Mouse (Mus musculus): ENCODE data around the gene Cntnap1. TPM values are rescaled to one million over a fixed set of nuclear protein-coding genes. Genes with fewer than 3 reads are reported as not detected.

The Cntnap1 gene
- polyA plus RNA-seq, 1 experiment: 89.5 TPM

- H3K4me1 ChIP-seq (ENCODE audit: control insufficient read depth, insufficient read depth, low read length): 0 out of 2 replicates have a peak, but pooled peaks cover 2% of the 10 kb centered on the region
- TF ChIP-seq CTCF (IDR thresholded peaks at IDR 0.05; ENCODE audit: extremely low read depth, insufficient read depth, low read length) (no peak), POLR2A (IDR thresholded peaks at IDR 0.05; ENCODE audit: extremely low read depth, insufficient read depth, low read length) (no peak)
- no peak overlapping the region for H3K4me3 ChIP-seq (ENCODE audit: insufficient read depth, low read length)
- no peak overlapping the region for H3K27ac ChIP-seq (ENCODE audit: insufficient read depth, low read length)
Observed at GRCm38 (mm10) chr11:101134217-101134865, 36.0 kb upstream of the Cntnap1 start.

GRCm38 (mm10) chr11:101137000-101137399 lies 33.3 kb upstream of the Cntnap1 start:
- no peak overlapping the region for H3K4me3 ChIP-seq (ENCODE audit: insufficient read depth, low read length)
- H3K27ac ChIP-seq (ENCODE audit: insufficient read depth, low read length): no peak overlapping the region
- TF ChIP-seq POLR2A (IDR thresholded peaks at IDR 0.05; ENCODE audit: extremely low read depth, insufficient read depth, low read length): no peak
- no peak for TF ChIP-seq CTCF (IDR thresholded peaks at IDR 0.05; ENCODE audit: extremely low read depth, insufficient read depth, low read length)
- H3K4me1 ChIP-seq (ENCODE audit: control insufficient read depth, insufficient read depth, low read length): no peaks in the 10 kb centered on the region

- TF ChIP-seq POLR2A (IDR thresholded peaks at IDR 0.05; ENCODE audit: extremely low read depth, insufficient read depth, low read length) (no peak), CTCF (IDR thresholded peaks at IDR 0.05; ENCODE audit: extremely low read depth, insufficient read depth, low read length) (no peak)
Observed at GRCm38 (mm10) chr11:101138536-101139181, 31.7 kb upstream of the Cntnap1 start.

GRCm38 (mm10) chr11:101140164-101140819 lies 30.0 kb upstream of the Cntnap1 start:
- Histone ChIP-seq H3K4me3 (ENCODE audit: insufficient read depth, low read length) (peak overlapping the region; percentile 32), H3K27ac (ENCODE audit: insufficient read depth, low read length) (no peak overlapping the region), H3K4me1 (ENCODE audit: control insufficient read depth, insufficient read depth, low read length) (no peaks in the 10 kb centered on the region)
- TF ChIP-seq POLR2A (IDR thresholded peaks at IDR 0.05; ENCODE audit: extremely low read depth, insufficient read depth, low read length) (0 out of 2 replicates have a peak, but pooled peaks have one; percentile 15), CTCF (IDR thresholded peaks at IDR 0.05; ENCODE audit: extremely low read depth, insufficient read depth, low read length) (no peak)

More at GRCm38 (mm10) chr11:101138536-101139181, 31.7 kb upstream of the Cntnap1 start:
- Histone ChIP-seq H3K4me3 (ENCODE audit: insufficient read depth, low read length) (no peak overlapping the region), H3K27ac (ENCODE audit: insufficient read depth, low read length) (no peak overlapping the region), H3K4me1 (ENCODE audit: control insufficient read depth, insufficient read depth, low read length) (no peaks in the 10 kb centered on the region)

- no peak overlapping the region for H3K4me3 ChIP-seq (ENCODE audit: insufficient read depth, low read length)
- TF ChIP-seq POLR2A (IDR thresholded peaks at IDR 0.05; ENCODE audit: extremely low read depth, insufficient read depth, low read length) (no peak), CTCF (IDR thresholded peaks at IDR 0.05; ENCODE audit: extremely low read depth, insufficient read depth, low read length) (no peak)
- H3K4me1 ChIP-seq (ENCODE audit: control insufficient read depth, insufficient read depth, low read length): no peaks in the 10 kb centered on the region
- H3K27ac ChIP-seq (ENCODE audit: insufficient read depth, low read length): no peak overlapping the region
Observed at GRCm38 (mm10) chr11:101141088-101141487, 29.2 kb upstream of the Cntnap1 start.

GRCm38 (mm10) chr11:101142215-101142967 lies 27.9 kb upstream of the Cntnap1 start:
- Histone ChIP-seq H3K4me1 (ENCODE audit: control insufficient read depth, insufficient read depth, low read length) (no peaks in the 10 kb centered on the region), H3K27ac (ENCODE audit: insufficient read depth, low read length) (no peak overlapping the region), H3K4me3 (ENCODE audit: insufficient read depth, low read length) (no peak overlapping the region)
- TF ChIP-seq CTCF (IDR thresholded peaks at IDR 0.05; ENCODE audit: extremely low read depth, insufficient read depth, low read length) (no peak), POLR2A (IDR thresholded peaks at IDR 0.05; ENCODE audit: extremely low read depth, insufficient read depth, low read length) (no peak)

GRCm38 (mm10) chr11:101143338-101144225 lies 26.7 kb upstream of the Cntnap1 start:
- TF ChIP-seq POLR2A (IDR thresholded peaks at IDR 0.05; ENCODE audit: extremely low read depth, insufficient read depth, low read length) (no peak), CTCF (IDR thresholded peaks at IDR 0.05; ENCODE audit: extremely low read depth, insufficient read depth, low read length) (no peak)
- no peaks in the 10 kb centered on the region for H3K4me1 ChIP-seq (ENCODE audit: control insufficient read depth, insufficient read depth, low read length)
- no peak overlapping the region for H3K27ac ChIP-seq (ENCODE audit: insufficient read depth, low read length)
- H3K4me3 ChIP-seq (ENCODE audit: insufficient read depth, low read length): 0 out of 2 replicates have a peak overlapping the region, but pooled peaks have one; percentile 1

GRCm38 (mm10) chr11:101146377-101146776 lies 23.9 kb upstream of the Cntnap1 start:
- no peaks in the 10 kb centered on the region for H3K4me1 ChIP-seq (ENCODE audit: control insufficient read depth, insufficient read depth, low read length)
- TF ChIP-seq CTCF (IDR thresholded peaks at IDR 0.05; ENCODE audit: extremely low read depth, insufficient read depth, low read length) (no peak), POLR2A (IDR thresholded peaks at IDR 0.05; ENCODE audit: extremely low read depth, insufficient read depth, low read length) (no peak)
- H3K27ac ChIP-seq (ENCODE audit: insufficient read depth, low read length): no peak overlapping the region
- no peak overlapping the region for H3K4me3 ChIP-seq (ENCODE audit: insufficient read depth, low read length)
